Comparison of ENCODE assay signal across 27 mouse cellular contexts in the genomic region with DNA sequence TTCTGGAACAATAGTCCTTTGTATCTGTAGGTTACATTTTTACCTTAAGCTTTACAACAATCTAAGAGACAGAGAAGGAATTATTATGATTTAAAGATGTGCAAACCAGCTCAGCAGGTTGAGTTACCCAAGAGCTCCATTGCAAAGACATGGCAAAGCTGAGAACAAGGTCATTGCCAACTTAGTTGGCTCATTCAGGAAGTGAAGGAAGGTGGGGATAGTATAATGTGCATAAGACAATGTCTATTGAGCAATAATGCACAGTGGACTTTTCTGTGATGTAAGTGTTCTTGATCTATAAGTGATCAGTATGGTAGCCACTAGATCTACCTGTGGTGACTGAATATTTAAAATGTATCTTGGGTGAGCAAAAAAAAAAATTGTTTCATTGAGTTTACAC. TPM values are rescaled to one million over a fixed set of nuclear protein-coding genes. Genes with fewer than 3 reads are reported as not detected.
DNase-seq lines count a peak whose midpoint lies in the region; ATAC-seq lines count a peak whose summit lies in the region.
"Had no signal": no experiment of that assay in that cellular context is flagged by ENCODE, and none has a peak within 500 bp of the region (broad histone marks: within the 10 kb centered on the region; RNA-seq: fewer than 3 reads in every experiment).

No protein-coding gene starts in this region.

- no peaks in the 10 kb centered on the region for H3K9me3 ChIP-seq in intestine, embryonic 15.5 days
- no peaks in the 10 kb centered on the region for H3K9me3 ChIP-seq in kidney, embryonic 15.5 days (replicated peaks)
- H3K9me3 ChIP-seq: embryonic facial prominence, embryonic 12.5 days; embryonic facial prominence, embryonic 15.5 days; forebrain, embryonic 12.5 days; forebrain, embryonic 15.5 days; G1E; heart, embryonic 10.5 days; heart, embryonic 13.5 days had no signal

- H3K9ac ChIP-seq in intestine, embryonic 15.5 days = no peak overlapping the region
- H3K9ac ChIP-seq in kidney, embryonic 15.5 days = no peak overlapping the region
- H3K9ac ChIP-seq: embryonic facial prominence, embryonic 12.5 days; embryonic facial prominence, embryonic 15.5 days; forebrain, embryonic 12.5 days; forebrain, embryonic 15.5 days; heart, embryonic 13.5 days; hindbrain, embryonic 14.5 days had no signal

- H3K4me3 ChIP-seq in intestine, embryonic 15.5 days (replicated peaks) = no peak overlapping the region
- H3K4me3 ChIP-seq in kidney, embryonic 15.5 days (replicated peaks) = no peak overlapping the region
- H3K4me3 ChIP-seq: embryonic facial prominence, embryonic 12.5 days; embryonic facial prominence, embryonic 15.5 days; forebrain, embryonic 12.5 days; forebrain, embryonic 15.5 days; gastrocnemius, adult 2 months; heart, adult 2 months; heart, embryonic 10.5 days; heart, embryonic 13.5 days had no signal

- peak; percentile 74 for ATAC-seq in intestine, embryonic 15.5 days
- 0 out of 2 replicates have a peak, but pooled peaks have one; percentile 21 for ATAC-seq in megakaryocyte, adult 5-6 weeks (ENCODE audit: poor library complexity, severe bottlenecking)
- ATAC-seq in kidney, embryonic 15.5 days (replicated peaks; ENCODE audit: low FRiP score) = no peak
- ATAC-seq: forebrain, embryonic 15.5 days; hindbrain, postnatal 0 days; inflammation-experienced regulatory T-cells, adult 6 months; Patski had no signal

- H3K4me2 ChIP-seq in intestine, embryonic 15.5 days (replicated peaks) = no peak overlapping the region
- H3K4me2 ChIP-seq in kidney, embryonic 15.5 days = no peak overlapping the region
- H3K4me2 ChIP-seq: embryonic facial prominence, embryonic 12.5 days; embryonic facial prominence, embryonic 15.5 days; forebrain, embryonic 12.5 days; forebrain, embryonic 15.5 days; heart, embryonic 13.5 days; hindbrain, embryonic 14.5 days had no signal

- no peaks in the 10 kb centered on the region for H3K36me3 ChIP-seq in intestine, embryonic 15.5 days
- H3K36me3 ChIP-seq in kidney, embryonic 15.5 days = no peaks in the 10 kb centered on the region
- H3K36me3 ChIP-seq: embryonic facial prominence, embryonic 12.5 days; embryonic facial prominence, embryonic 15.5 days; forebrain, embryonic 12.5 days; forebrain, embryonic 15.5 days; G1E; heart, embryonic 10.5 days; heart, embryonic 13.5 days had no signal

- H3K27ac ChIP-seq in intestine, embryonic 15.5 days = peak overlapping the region; percentile 23; the same call in 1 of the 2 replicates
- no peak overlapping the region for H3K27ac ChIP-seq in kidney, embryonic 15.5 days
- H3K27ac ChIP-seq: embryonic facial prominence, embryonic 12.5 days; embryonic facial prominence, embryonic 15.5 days; forebrain, embryonic 12.5 days; forebrain, embryonic 15.5 days; gastrocnemius, adult 2 months; heart, adult 2 months; heart, embryonic 10.5 days; heart, embryonic 13.5 days; hindbrain, embryonic 14.5 days; hindbrain, postnatal 0 days had no signal

- H3K4me1 ChIP-seq in intestine, embryonic 15.5 days (replicated peaks) = peaks cover 3% of the 10 kb centered on the region; the same call in 1 of the 2 replicates
- peaks cover 6% of the 10 kb centered on the region; the same call in 1 of the 2 replicates for H3K4me1 ChIP-seq in kidney, embryonic 15.5 days
- H3K4me1 ChIP-seq: embryonic facial prominence, embryonic 15.5 days; forebrain, embryonic 15.5 days; heart, embryonic 10.5 days; heart, embryonic 13.5 days had no signal

- H3K27me3 ChIP-seq in intestine, embryonic 15.5 days (replicated peaks) = no peaks in the 10 kb centered on the region
- no peaks in the 10 kb centered on the region for H3K27me3 ChIP-seq in kidney, embryonic 15.5 days
- H3K27me3 ChIP-seq: embryonic facial prominence, embryonic 12.5 days; embryonic facial prominence, embryonic 15.5 days; forebrain, embryonic 12.5 days; forebrain, embryonic 15.5 days; heart, embryonic 13.5 days; Patski had no signal

- DNase-seq in fat pad, adult 2 months (ENCODE audit: extremely low read depth, low read depth, low spot score) = peak; percentile 97
- no peak for DNase-seq in spleen, postnatal 14 days (ENCODE audit: low spot score in 2 of 2)
- DNase-seq in frontal cortex, postnatal 25 days (ENCODE audit: low spot score in 2 of 2) = no peak
- DNase-seq: adrenal gland, postnatal 10 days; adrenal gland, postnatal 36 days; cerebellum, adult 18-20 months; cerebellum, adult 9-10 months; cerebellum, postnatal 25 days; gastrocnemius, adult 2 months; gastrocnemius, postnatal 14 days; heart, adult 2 months; heart, postnatal 14 days; heart, postnatal 4 days had no signal

RNA-seq across cellular contexts. Expression of gene Ndfip2, which starts 7.3 kb away (rescaled TPM):
- polyA plus RNA-seq in intestine, embryonic 15.5 days (2015; fragmentation: Nextera tagmentation; extraction: Ambion mirVana) = 101 and 107 TPM in 2 replicates
- total RNA-seq in megakaryocyte, adult 5-6 weeks (2015) = 30.7 and 31.9 TPM in 2 replicates
- total RNA-seq in megakaryocyte, adult 5-6 weeks (2017) = 12.1 and 15.8 TPM in 2 replicates
- polyA plus RNA-seq in kidney, embryonic 15.5 days (2015; fragmentation: Nextera tagmentation; extraction: Ambion mirVana) = 65.2 and 68.1 TPM in 2 replicates
